Mouse (Mus musculus) embryonic fibroblast, embryonic 13.5 days (primary cell): ENCODE data around the gene Msn. TPM values are rescaled to one million over a fixed set of nuclear protein-coding genes. Genes with fewer than 3 reads are reported as not detected.
A peak's percentile ranks its signal among the peaks of the same experiment; 100 is the strongest.

Source experiments
- H3K27ac ChIP-seq: 2 replicates; pipeline ENCODE4 v1.5.1; 2012; ENCODE audit warnings: low read length, control low read depth, inconsistent platforms; ENCODE audit not compliant: insufficient read depth
- H3K4me1 ChIP-seq: 2 replicates; pipeline ENCODE4 v1.6.1; 2011; ENCODE audit warnings: low read length; ENCODE audit not compliant: control insufficient read depth, insufficient read depth
- H3K4me3 ChIP-seq: 2 replicates; pipeline ENCODE4 v1.5.1; 2011; ENCODE audit warnings: mild to moderate bottlenecking, control low read depth, low read length; ENCODE audit not compliant: insufficient read depth
- CTCF ChIP-seq: IDR thresholded peaks from 2 replicates; pipeline ENCODE4 v1.5.1; 2011; ENCODE audit warnings: mild to moderate bottlenecking, control low read depth, low read length, moderate library complexity, borderline replicate concordance; ENCODE audit not compliant: insufficient read depth
- POLR2A ChIP-seq: IDR thresholded peaks from 2 replicates; pipeline ENCODE4 v1.6.1; 2011; ENCODE audit warnings: low read depth, mild to moderate bottlenecking, control low read depth, low read length, moderate library complexity
- polyA plus RNA-seq: library from polyadenylated mRNA; stranded (reverse); fragments of >200 nt; gene quantifications from 2 replicates; pipeline ENCODE4 v1.2.4, GENCODE M21; 2011; ENCODE audit warnings: low read depth; ENCODE audit not compliant: missing spikeins, insufficient read length

Msn gene
- polyA plus RNA-seq, 1 experiment: 473 TPM

- Histone ChIP-seq H3K4me1 (peaks cover 3% of the 10 kb centered on the region), H3K27ac (no peak overlapping the region), H3K4me3 (no peak overlapping the region)
- TF ChIP-seq CTCF: no peak
- no peak for TF ChIP-seq POLR2A
Measured at GRCm38 (mm10) chrX:96115501-96115900, 19.7 kb downstream of the Msn start.

DNA sequence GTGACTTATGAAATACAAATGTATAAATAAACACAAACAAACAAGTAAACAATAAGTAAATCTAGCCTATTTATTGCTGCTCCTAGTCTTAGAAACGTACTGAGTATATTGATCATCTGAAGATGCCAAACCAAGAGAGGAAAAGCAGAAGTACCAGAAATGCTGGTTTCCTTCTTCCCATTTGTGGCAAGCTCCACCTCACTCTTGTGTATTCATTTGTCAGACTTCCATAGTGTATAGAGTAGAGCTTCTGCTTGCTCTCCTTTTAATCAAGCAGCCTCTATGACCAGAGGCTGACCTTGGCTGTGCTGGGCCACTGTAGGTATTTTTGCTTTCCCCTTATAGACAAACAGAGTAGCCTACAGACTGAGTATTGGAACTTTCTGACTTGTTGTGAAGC, 21.5 kb downstream of the Msn start:
- Histone ChIP-seq H3K27ac (peak overlapping the region; percentile 18; the same call in 1 of the 2 replicates), H3K4me3 (no peak overlapping the region), H3K4me1 (peaks cover 4% of the 10 kb centered on the region)
- TF ChIP-seq CTCF: no peak
- TF ChIP-seq POLR2A: no peak

DNA sequence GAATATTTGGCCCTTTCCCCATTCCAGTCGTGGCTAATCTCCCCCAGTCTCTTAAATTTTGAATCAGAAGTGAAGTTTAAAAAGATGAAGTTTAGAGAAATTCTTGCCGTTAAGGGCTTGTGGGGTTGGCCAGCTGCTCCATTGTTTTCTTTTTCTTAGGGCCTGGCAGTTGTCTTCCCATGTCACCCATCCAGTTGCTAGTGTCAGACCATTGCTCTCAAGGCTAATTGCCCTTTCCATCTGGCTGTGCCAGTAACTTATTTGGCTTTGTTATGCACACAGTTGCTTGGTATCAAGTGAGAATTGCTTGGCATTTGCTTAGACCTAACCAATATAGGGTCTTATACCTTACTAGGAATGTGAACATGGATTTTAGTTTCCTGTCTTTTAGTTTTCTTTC, 24.2 kb downstream of the Msn start:
- H3K4me3 ChIP-seq: no peak overlapping the region
- peak overlapping the region; percentile 96; the same call in 1 of the 2 replicates for H3K27ac ChIP-seq
- H3K4me1 ChIP-seq: peaks cover 6% of the 10 kb centered on the region
- TF ChIP-seq CTCF: no peak
- TF ChIP-seq POLR2A: no peak

GRCm38 (mm10) chrX:96121912-96122311, 26.1 kb downstream of the Msn start:
- H3K4me1 ChIP-seq: peaks cover 6% of the 10 kb centered on the region
- H3K4me3 ChIP-seq: no peak overlapping the region
- H3K27ac ChIP-seq: peak overlapping the region; percentile 98
- TF ChIP-seq POLR2A (no peak), CTCF (no peak)

DNA sequence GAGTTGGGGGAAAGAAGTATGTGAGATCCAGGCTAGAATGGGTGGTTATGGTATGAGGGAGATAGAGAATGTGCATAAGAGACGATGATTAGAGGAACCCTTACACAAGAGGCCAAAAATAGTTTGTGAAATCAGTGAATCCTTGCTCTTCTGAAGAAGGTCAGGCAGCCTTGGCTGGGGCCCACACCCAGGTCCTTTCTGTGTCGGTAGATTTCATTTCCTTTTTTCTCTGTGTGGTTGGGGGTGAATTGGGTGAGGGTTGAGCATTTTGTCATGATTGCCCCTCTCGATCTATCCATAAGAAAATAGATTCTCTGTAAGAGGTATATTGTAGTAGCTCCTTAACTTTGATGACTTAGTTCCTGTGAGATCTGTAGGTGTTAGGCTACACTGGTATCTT, 31.0 kb downstream of the Msn start:
- H3K4me1 ChIP-seq: peaks cover 15% of the 10 kb centered on the region

DNA sequence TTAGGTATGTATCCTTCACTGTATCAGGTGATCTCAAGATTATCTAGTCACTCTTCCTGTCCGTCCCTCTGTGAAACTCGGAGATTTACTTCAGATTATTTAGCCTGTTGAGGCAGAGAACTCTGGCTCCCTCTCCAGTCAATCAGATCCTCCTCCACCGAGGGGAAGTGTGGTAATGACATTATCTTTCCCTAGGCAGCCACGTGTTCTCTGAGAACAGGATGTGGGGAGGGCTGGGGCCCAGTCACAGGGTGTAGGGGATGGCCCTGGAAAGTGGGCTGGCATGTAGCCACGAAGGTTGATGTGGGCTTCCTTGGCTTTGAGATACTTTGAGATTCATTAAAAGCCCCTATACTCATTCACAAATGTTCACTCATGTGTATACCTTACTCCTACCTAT, 34.3 kb downstream of the Msn start:
- no peak for TF ChIP-seq POLR2A
- TF ChIP-seq CTCF: no peak
- Histone ChIP-seq H3K27ac (peak overlapping the region; percentile 78), H3K4me1 (peaks cover 25% of the 10 kb centered on the region), H3K4me3 (no peak overlapping the region)

More for the DNA sequence above, 31.0 kb downstream of the Msn start:
- Histone ChIP-seq H3K27ac (peak overlapping the region; percentile 65; the same call in 1 of the 2 replicates), H3K4me3 (no peak overlapping the region)
- no peak for TF ChIP-seq CTCF

- Histone ChIP-seq H3K27ac (peak overlapping the region; percentile 78), H3K4me1 (peaks cover 27% of the 10 kb centered on the region), H3K4me3 (no peak overlapping the region)
- no peak for TF ChIP-seq POLR2A
- no peak for TF ChIP-seq CTCF
Measured at GRCm38 (mm10) chrX:96130663-96131062, 34.8 kb downstream of the Msn start.

- Histone ChIP-seq H3K4me3 (no peak overlapping the region), H3K27ac (peak overlapping the region; percentile 80), H3K4me1 (peaks cover 27% of the 10 kb centered on the region)
- TF ChIP-seq CTCF: no peak; the same call in 1 of the 2 replicates
- no peak for TF ChIP-seq POLR2A
Measured at GRCm38 (mm10) chrX:96133260-96133659, 37.4 kb downstream of the Msn start.

GRCm38 (mm10) chrX:96134243-96134661, 38.4 kb downstream of the Msn start:
- Histone ChIP-seq H3K4me1 (peaks cover 22% of the 10 kb centered on the region), H3K4me3 (no peak overlapping the region), H3K27ac (peak overlapping the region; percentile 95)
- no peak for TF ChIP-seq CTCF
- no peak for TF ChIP-seq POLR2A

DNA sequence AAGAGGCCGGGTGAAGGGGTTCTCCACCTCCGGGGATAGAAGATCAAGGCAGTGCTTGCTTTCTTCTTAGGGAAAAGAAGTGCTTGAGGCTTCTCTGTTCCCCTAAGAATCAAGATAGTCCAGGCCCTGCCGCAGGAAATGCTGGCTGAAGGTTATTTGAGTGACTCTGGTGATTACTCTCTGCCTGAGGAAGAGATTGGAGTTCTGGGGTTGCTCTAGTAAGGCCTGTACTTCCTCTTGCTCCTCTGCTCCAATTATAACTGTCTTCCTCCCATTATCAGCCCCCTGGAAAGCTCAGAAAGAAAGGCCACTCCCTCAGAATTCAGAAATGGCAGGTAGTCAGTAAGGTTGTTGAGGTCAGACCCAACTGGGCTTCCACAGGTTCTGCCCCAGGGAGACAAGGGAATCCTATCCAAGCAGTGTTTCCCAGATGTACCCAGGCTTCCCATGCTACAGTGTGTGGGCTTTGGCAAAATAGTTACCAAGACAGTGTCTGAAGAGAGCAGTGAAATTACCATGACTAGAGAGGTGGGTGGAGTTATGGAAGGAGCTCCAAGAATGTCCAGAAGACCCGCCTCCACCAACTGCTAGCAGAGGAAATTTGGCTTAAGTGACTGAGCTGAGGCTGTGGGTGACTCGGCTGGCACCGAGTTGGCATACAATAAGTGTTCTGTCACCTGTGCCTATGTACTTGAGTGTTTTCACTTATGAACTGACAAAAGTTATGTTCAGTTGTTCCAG, 39.2 kb downstream of the Msn start:
- Histone ChIP-seq H3K4me3 (no peak overlapping the region), H3K27ac (peak overlapping the region; percentile 95), H3K4me1 (peaks cover 18% of the 10 kb centered on the region)
- TF ChIP-seq CTCF: no peak
- TF ChIP-seq POLR2A: no peak

GRCm38 (mm10) chrX:96135581-96135980, 39.7 kb downstream of the Msn start:
- Histone ChIP-seq H3K4me1 (peaks cover 16% of the 10 kb centered on the region), H3K4me3 (no peak overlapping the region), H3K27ac (peak overlapping the region; percentile 95)
- no peak for TF ChIP-seq CTCF
- TF ChIP-seq POLR2A: no peak
